Mouse (Mus musculus): ENCODE results near the gene Cacnb2. TPM values are rescaled to one million over a fixed set of nuclear protein-coding genes. Genes with fewer than 3 reads are reported as not detected.

Gene Cacnb2
- under 1 TPM in 1 of 2 experiments, not detected in 1; 0.21 TPM for total RNA-seq (2023)

DNA sequence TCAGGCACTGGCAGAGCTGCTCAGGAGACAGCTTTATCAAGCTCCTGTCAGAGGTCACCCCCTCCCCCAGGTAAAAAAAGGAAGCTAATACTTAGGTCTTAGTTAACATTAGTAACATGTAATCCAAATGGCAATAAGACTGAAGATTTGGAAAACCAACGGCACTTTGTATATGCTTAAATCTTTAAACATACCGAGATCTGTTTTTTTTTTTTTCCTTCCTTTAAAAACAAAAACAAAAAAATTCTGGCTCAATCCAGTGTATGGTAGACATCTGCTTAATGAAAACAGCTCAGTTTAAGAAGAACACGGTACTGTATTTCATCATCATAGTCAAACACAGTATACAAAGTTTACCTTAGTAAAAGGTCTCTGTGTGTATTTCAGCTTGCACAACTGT lies at the start of gene Cacnb2:
Gene Cacnb2, plus strand, starts transcription at position 301 of the 400 bp plus-strand sequence.

Other genes with a start within 250 kb of the Cacnb2 start
- gene Slc39a12, start 214.8 kb upstream of the Cacnb2 start, total RNA-seq (2023), result not detected

Data from B cell, adult 67 days (primary cell).